Mouse (Mus musculus): Measurements from ENCODE around the gene Dpf2.
A peak's percentile ranks its signal among the peaks of the same experiment; 100 is the strongest.

Gene Dpf2

DNA sequence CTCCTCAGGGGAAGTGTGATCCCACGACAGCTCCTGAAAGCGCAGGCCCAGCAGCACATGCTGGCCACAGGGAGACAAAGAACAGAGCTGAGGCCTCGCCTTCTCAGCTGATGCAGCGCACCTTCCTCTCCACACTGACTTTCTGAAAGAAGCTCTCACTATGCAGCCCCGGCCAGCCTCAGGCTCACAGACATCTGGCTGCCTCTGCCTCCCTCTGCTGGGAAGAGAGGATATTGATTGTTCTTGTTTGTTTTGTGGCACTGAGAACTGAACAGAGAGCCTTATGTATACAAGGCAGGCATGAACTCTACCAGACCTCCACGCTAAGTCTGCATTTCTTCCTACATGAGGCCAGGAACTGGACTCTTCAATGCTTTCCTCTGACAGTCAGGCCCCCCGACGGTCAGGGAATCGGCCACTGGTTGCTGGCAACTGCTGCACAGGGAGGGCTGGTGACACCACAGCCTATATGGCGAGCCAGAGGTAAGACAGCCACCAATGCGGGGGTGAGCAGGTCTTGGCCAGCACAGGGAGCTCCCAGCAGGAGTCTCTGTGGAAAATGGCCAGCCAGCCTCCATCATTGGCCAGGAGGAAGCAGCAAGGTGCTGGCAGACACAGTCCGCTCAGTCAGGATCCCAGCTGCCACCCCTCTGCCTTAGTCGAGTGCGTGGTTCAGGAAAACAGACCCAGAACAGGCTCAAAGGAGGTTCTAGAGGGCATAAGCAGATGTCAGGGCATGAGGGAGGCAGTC is 50.3 kb downstream of the Dpf2 start:
- DNase-seq (ENCODE audit: low spot score), result no peak

DNA sequence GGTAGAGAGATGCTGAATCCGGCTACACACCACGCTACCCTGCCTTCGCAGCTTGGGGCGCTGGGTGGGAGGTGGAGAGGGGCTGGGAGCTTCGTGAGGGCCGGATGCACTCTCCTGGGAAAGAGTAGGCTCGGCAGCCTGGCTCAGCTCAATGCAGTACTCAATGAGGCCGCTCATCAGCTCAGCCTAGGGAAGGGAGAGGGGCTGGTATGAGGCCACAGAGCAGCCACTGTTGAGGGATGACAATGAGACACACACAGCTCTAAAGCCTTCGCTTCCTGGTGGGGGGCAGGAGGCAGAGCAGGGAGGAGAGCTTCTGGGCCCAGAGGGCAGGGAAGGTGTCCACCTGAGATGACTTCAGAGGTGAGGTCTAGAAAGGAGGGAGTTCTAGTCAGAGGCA is 56.2 kb downstream of the Dpf2 start:
- DNase-seq (ENCODE audit: low spot score), result no peak

DNA sequence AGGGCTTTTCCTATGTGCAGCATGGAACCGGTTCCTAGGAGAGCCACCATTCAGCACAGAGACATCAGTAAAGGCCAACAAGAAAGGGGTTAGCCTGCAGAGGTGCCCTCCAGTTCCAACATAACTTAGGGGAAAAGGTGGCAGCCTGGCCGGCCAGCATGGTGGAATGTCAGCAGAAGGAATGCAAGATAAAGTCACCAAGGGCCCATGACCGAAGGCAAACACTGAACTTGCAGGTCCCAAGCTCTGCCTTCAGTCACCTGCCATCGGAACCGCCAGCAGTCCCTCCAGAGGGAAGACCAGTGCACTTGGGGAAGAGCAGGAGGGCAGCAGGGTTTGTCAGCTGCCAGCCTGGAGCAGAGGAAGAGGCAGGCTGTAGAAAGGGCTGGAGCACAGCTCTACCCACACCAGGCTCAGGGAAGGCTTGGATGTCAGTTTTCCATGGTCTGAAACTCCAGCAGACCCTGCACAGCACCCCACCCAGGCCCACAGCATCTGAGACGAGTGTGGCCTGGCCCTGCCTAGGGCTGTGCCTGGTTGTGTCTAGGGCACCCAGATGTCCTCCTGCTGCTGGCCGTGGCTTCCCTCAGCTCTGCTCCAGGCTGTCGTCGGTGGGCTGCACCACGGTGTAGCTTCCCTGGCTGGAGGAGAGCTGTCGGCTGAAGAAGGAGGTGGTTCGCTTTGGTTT is 60.6 kb downstream of the Dpf2 start:
- DNase-seq (ENCODE audit: low spot score), result no peak

DNA sequence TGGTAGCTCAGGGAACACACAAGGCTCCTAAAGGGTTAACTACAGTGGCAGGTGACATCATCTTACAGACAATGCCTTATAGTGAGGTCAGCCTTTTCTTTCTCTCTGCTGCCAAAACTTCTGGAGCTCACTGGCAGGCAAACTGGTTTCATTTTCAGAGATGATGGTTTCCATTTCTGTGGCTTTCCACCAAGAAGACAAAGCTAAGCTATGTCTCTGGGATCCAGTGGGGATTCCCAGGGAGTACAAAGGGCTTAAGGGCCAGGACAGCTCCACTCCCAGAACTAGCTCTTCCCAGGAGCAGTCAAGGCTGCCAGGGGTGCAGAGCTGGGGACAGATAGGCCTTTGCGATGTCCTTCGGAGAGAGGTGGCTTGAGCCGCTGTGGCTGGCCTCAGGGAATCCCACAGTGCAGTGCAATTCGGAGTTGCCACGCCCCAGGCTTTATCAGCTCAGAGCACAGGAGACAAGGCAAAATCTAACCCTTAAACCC is 61.3 kb downstream of the Dpf2 start:
- DNase-seq (ENCODE audit: low spot score), result no peak

DNA sequence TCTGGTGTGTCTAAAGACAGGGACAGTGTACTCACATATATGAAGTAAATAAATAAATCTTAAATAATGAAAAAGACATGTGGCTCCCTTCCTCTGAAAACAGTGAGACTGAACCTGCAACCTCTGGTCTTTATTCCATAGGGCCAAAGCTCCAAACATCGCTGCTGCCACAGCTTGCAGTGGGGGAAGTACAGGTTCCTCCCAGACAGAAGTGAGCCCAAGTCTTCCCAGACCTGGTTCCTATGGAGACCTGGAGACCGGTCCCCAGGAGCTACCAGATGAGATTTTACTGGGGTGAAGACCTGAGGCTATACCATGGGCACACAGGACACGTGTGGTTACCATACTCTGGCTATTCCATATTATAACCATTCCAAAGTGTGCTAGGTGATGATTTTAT is 62.0 kb downstream of the Dpf2 start:
- DNase-seq (ENCODE audit: low spot score), result no peak

DNA sequence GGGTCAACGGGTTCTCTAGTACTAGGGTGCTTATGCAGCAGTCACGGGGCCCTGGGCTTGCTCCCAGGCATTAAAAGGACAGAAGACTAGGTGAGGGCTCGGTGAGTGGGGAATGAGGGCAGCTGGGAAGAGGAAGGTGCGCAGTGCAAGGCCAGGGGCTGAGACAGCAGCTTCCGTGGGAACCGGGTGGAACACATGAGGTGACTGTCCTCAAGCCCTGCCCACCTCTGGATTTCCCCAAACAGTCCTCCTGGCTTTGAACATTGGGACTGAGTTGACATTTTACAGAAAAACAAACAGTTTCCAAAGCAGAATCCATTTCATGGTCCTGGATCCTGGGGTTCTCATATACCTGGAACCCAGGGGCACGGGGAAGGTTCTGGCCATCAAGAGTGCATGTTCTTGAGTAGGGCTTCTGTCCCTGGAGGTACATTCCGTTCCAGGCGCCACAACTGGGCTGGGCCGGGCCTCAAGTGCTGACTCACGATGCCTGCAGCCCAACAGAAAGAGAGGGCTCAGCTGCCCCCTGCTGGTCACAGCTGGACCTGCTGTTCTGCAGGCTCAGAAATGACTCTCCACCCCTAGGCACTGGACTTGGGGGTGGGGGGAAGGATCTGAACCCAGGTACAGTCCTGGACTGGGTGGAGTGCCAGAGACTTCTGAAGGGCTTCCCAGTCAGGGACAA is 62.8 kb downstream of the Dpf2 start:
- DNase-seq (ENCODE audit: low spot score), result peak; percentile 88

DNA sequence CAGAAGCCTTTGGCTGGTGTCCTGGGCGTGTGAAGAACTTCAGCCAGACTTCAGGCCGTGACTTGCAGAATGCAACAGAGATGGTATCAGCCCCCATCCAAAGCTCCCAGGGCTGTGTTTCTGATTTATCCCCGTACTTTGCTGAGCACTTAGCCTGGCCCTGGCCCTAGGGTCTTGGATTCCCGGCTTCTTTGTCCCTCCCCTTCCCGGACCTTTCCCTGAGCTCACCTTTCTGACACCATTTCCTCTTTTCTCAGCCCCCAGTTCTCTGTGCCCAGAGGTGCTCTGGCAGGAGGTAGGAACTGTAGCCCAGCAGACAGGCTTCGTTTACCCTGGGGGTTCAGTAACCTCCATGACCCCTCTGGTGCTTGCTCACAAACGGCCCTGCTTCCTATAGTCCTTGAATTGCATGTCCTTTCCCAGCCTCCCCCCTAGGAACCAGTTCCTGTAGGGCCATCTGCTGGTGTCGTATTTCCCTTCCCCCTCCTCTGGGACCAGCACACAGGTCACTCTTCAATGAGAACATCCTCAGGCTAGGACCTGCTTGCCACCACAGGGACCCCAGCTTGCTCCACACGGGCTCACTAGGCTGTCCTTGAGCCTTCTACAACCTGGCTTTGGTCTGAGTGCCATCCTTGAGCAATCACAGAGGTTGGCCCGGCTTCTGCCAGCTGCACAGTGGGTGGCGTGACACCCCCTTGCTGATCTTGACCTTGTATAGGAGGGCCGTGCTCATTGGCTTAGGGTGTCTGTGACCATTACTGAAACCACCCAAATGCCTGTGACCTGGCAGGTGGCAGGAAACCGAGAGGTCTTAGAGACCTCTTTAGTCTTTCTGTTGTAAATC is 63.8 kb downstream of the Dpf2 start:
- no peak for DNase-seq (ENCODE audit: low spot score)

DNA sequence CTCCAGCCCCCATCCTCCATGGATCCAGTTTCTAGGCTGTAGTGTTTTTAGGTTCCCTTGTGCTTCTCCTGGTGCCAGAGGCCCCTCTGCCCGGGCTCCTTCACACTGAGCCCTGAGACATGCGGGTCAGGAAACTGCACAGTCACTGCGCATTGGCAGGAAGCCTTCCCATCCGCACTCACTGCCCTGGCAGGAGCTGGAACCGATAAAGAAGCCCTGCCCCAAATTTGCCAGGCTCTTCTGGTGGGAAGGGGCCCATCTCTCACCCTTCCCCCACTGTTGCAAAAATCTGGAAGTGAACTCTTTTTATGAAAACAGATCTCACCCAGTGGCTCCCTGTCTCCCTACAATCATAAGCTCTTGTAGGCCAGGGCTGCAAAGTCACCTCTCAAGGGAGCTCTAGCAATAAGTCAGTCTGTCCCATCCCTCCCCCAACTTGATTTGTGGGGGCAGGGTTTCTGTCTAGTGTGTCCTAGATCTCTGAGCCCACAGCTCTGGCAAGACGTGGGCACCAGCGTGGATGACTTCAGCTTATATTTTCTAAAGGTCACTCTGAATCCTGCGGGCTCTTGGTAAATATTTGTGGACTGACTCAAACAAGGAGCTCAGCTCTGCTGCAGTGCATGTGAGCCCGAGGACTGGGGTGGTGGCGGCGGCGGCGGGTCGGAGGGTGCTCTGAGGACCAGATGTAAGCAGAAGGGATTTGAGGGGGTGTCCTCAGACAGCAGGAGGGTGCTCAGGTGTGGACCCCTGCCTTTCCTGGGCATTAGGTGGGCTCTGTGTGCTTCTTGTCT is 64.6 kb downstream of the Dpf2 start:
- DNase-seq (ENCODE audit: low spot score), result no peak

DNA sequence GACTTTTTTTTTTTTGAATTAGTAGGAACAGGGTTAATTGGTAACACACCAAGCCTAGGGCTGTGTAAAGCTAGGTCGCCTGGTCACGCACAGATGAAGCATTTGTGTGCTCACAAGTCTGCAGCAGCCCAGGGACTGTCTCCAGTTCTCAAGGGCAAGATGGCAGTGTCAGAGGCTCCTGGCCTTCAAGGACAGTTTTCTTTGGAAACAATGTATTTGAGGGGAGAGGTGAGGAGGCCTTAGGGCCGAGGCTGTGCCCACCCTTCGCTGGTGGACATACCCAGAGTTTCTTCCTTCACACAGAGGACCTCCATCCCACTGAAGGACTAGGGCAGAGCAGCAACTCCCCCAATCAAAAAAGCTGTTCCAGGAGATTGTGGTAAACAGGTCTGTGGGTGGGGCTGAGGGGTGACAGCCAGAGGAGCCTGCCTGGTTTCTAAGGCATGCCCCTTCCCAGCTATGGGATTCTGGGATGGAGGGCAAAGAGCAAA is 65.5 kb downstream of the Dpf2 start:
- no peak for DNase-seq (ENCODE audit: low spot score)

DNA sequence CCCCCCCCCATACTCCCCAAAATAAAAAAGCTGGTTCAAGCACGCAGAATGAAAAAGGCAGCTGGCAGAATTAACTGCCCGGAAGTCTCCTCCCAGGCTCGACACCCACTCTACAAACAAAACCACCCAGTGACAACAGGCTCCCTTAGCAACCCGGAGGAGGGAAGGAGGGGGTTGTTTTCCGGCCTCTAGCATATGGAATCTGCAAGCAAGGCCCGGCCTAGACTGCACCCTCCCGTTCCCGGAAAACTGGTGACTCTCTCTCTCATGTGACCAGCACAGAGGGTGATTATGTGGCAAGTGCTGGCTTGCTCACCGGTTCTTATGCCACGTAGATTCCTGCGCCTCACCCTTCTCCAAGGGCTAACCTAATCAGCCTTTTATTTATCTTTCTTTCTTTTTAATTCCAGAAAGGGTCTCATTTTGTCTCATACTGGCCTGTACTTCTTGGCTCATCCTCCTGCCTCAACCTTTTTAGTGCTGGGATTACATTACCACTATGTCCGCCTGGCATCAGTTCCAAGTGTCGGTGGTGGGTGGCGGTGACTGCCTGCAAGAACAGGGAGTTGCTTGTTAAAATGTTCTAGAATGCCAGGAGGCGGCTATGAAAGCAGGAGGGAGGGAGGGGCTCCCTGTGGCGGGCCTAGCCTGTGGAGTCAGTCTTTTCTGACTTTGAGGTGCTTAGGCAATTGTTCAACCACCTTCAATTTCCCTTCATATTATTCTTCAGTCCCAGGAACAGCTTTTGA is 66.1 kb downstream of the Dpf2 start:
- DNase-seq (ENCODE audit: low spot score), result peak; percentile 45

All from urinary bladder, postnatal 10 days (tissue).